Mouse (Mus musculus): ENCODE measurements around the gene Snx30.

GRCm38 (mm10) chr4:59932505-59933281 lies 127.1 kb downstream of the Snx30 start:
- TF ChIP-seq CTCF (IDR thresholded peaks at IDR 0.05) = peak; percentile 51
- TF ChIP-seq EP300 (IDR thresholded peaks at IDR 0.05; ENCODE audit: insufficient read depth, low read depth, low read length) = no peak
- TF ChIP-seq POLR2A (IDR thresholded peaks at IDR 0.05; ENCODE audit: insufficient read depth, low read depth, low read length) = no peak
